ENCODE assay signal across 11 mouse cellular contexts in genomic region chr1:40059122-40059774, GRCm38 (mm10). TPM values are rescaled to one million over a fixed set of nuclear protein-coding genes. Genes with fewer than 3 reads are reported as not detected.
DNase-seq lines count a peak whose midpoint lies in the region; ATAC-seq and TF ChIP-seq lines count a peak whose summit lies in the region.
"Had no signal": no experiment of that assay in that cellular context is flagged by ENCODE, and none has a peak within 500 bp of the region (broad histone marks: within the 10 kb centered on the region; RNA-seq: fewer than 3 reads in every experiment).

No protein-coding gene starts in this region.

- no peaks in the 10 kb centered on the region for H3K36me3 ChIP-seq in lung, embryonic 14.5 days (ENCODE audit: insufficient read depth)
- H3K36me3 ChIP-seq in lung, postnatal 0 days (ENCODE audit: insufficient read depth, low read length), result no peaks in the 10 kb centered on the region
- H3K36me3 ChIP-seq in stomach, postnatal 0 days (ENCODE audit: control insufficient read depth, insufficient read depth, low read length), result no peaks in the 10 kb centered on the region
- no peaks in the 10 kb centered on the region for H3K36me3 ChIP-seq in kidney, adult 2 months (ENCODE audit: control insufficient read depth, insufficient read depth, low read length)
- H3K36me3 ChIP-seq: heart, embryonic 15.5 days had no signal

- H3K4me1 ChIP-seq in lung, embryonic 14.5 days (ENCODE audit: insufficient read depth), result no peaks in the 10 kb centered on the region
- H3K4me1 ChIP-seq in lung, adult 2 months (ENCODE audit: control insufficient read depth, insufficient read depth, low read length), result no peaks in the 10 kb centered on the region
- H3K4me1 ChIP-seq in lung, postnatal 0 days (ENCODE audit: insufficient read depth, low read depth, low read length), result no peaks in the 10 kb centered on the region
- peaks cover 2% of the 10 kb centered on the region; the same call in 1 of the 2 replicates for H3K4me1 ChIP-seq in stomach, postnatal 0 days (replicated peaks; ENCODE audit: control insufficient read depth, insufficient read depth)
- no peaks in the 10 kb centered on the region for H3K4me1 ChIP-seq in kidney, adult 2 months (ENCODE audit: control insufficient read depth, insufficient read depth, low read length)

- H3K9me3 ChIP-seq in lung, embryonic 14.5 days (ENCODE audit: low read depth, low read length), result no peaks in the 10 kb centered on the region
- H3K9me3 ChIP-seq in lung, postnatal 0 days (ENCODE audit: low read length), result no peaks in the 10 kb centered on the region
- no peaks in the 10 kb centered on the region for H3K9me3 ChIP-seq in stomach, postnatal 0 days (ENCODE audit: control insufficient read depth, low read length)
- H3K9me3 ChIP-seq: heart, embryonic 15.5 days had no signal

- ATAC-seq in lung, embryonic 14.5 days (ENCODE audit: insufficient read depth), result no peak
- ATAC-seq in lung, postnatal 0 days, result peak; percentile 58
- ATAC-seq in stomach, postnatal 0 days (ENCODE audit: low FRiP score, low TSS enrichment), result peak; percentile 61; the same call in 1 of the 2 replicates

- 69% methylated on average over 4 of the region's 4 CpGs for WGBS in lung, embryonic 14.5 days
- 57% methylated on average over 4 of the region's 4 CpGs for WGBS in lung, adult 2 months
- WGBS in lung, postnatal 0 days, result 60% methylated on average over 4 of the region's 4 CpGs
- 49% methylated on average over 4 of the region's 4 CpGs for WGBS in stomach, postnatal 0 days
- 75% methylated on average over 4 of the region's 4 CpGs for WGBS in kidney, adult 2 months

- H3K4me3 ChIP-seq in lung, embryonic 14.5 days (ENCODE audit: low read depth, low read length), result no peak overlapping the region
- H3K4me3 ChIP-seq in lung, adult 2 months (replicated peaks; ENCODE audit: extremely low read depth, low read depth, low read length), result no peak overlapping the region
- no peak overlapping the region for H3K4me3 ChIP-seq in lung, postnatal 0 days (ENCODE audit: low read depth, low read length)
- H3K4me3 ChIP-seq in stomach, postnatal 0 days (ENCODE audit: low read depth, low read length), result no peak overlapping the region
- H3K4me3 ChIP-seq in kidney, adult 2 months (ENCODE audit: insufficient read depth, low read depth, low read length), result no peak overlapping the region
- H3K4me3 ChIP-seq: heart, embryonic 15.5 days had no signal

- no peak overlapping the region for H3K9ac ChIP-seq in lung, embryonic 14.5 days
- H3K9ac ChIP-seq in lung, postnatal 0 days (replicated peaks; ENCODE audit: low read depth), result no peak overlapping the region
- no peak overlapping the region for H3K9ac ChIP-seq in stomach, postnatal 0 days (ENCODE audit: low read length)
- H3K9ac ChIP-seq: heart, embryonic 15.5 days had no signal

- TF ChIP-seq POLR2A in lung, adult 2 months (IDR thresholded peaks at IDR 0.05; ENCODE audit: borderline replicate concordance, extremely low read depth, low read depth, low read length), result no peak
- no peak for TF ChIP-seq POLR2A in kidney, adult 2 months (IDR thresholded peaks at IDR 0.05; ENCODE audit: low read depth, low read length)

- TF ChIP-seq EP300 in lung, postnatal 0 days (IDR thresholded peaks at IDR 0.05), result no peak
- no peak for TF ChIP-seq EP300 in stomach, postnatal 0 days (optimal IDR thresholded peaks at IDR 0.05)

- H3K4me2 ChIP-seq in lung, embryonic 14.5 days, result no peak overlapping the region
- H3K4me2 ChIP-seq in lung, postnatal 0 days (replicated peaks; ENCODE audit: low read depth, low read length), result no peak overlapping the region
- H3K4me2 ChIP-seq in stomach, postnatal 0 days (replicated peaks; ENCODE audit: low read depth), result no peak overlapping the region
- H3K4me2 ChIP-seq: heart, embryonic 15.5 days had no signal

- H3K27me3 ChIP-seq in lung, embryonic 14.5 days (ENCODE audit: insufficient read depth, low read length), result no peaks in the 10 kb centered on the region
- H3K27me3 ChIP-seq in lung, postnatal 0 days (replicated peaks; ENCODE audit: insufficient read depth, low read length), result no peaks in the 10 kb centered on the region
- no peaks in the 10 kb centered on the region for H3K27me3 ChIP-seq in stomach, postnatal 0 days (ENCODE audit: control insufficient read depth, insufficient read depth, low read length)
- no peaks in the 10 kb centered on the region for H3K27me3 ChIP-seq in kidney, adult 2 months (replicated peaks; ENCODE audit: control insufficient read depth, insufficient read depth, low read length)
- H3K27me3 ChIP-seq: heart, embryonic 15.5 days had no signal

- peak; percentile 33 for DNase-seq in lung, embryonic 14.5 days
- DNase-seq in lung, adult 2 months, result no peak
- peak; percentile 25 for DNase-seq in heart, adult 8-10 months (ENCODE audit: low spot score)
- peak; percentile 58 for DNase-seq in lung, postnatal 0 days (ENCODE audit: low spot score)
- no peak for DNase-seq in stomach, postnatal 0 days (ENCODE audit: low spot score)
- DNase-seq in thymus, postnatal 36 days, result no peak
- no peak for DNase-seq in T-cell, adult 2 months (ENCODE audit: low spot score)
- DNase-seq in kidney, adult 2 months, result no peak
- DNase-seq: kidney, adult 11 months; right cerebral cortex, adult 18-20 months had no signal

- H3K27ac ChIP-seq in lung, embryonic 14.5 days (ENCODE audit: low read depth), result no peak overlapping the region
- no peak overlapping the region for H3K27ac ChIP-seq in lung, postnatal 0 days (ENCODE audit: low read length)
- 0 out of 2 replicates have a peak overlapping the region, but pooled peaks have one; percentile 24 for H3K27ac ChIP-seq in stomach, postnatal 0 days (replicated peaks)
- H3K27ac ChIP-seq in kidney, adult 2 months (ENCODE audit: insufficient read depth, low read depth, low read length), result no peak overlapping the region
- H3K27ac ChIP-seq: heart, embryonic 15.5 days had no signal

- no peak for TF ChIP-seq CTCF in lung, embryonic 14.5 days (IDR thresholded peaks at IDR 0.05; ENCODE audit: low read depth)
- no peak for TF ChIP-seq CTCF in lung, adult 2 months (IDR thresholded peaks at IDR 0.05; ENCODE audit: insufficient read depth, low read length)
- TF ChIP-seq CTCF in lung, postnatal 0 days (IDR thresholded peaks at IDR 0.05), result no peak
- no peak for TF ChIP-seq CTCF in stomach, postnatal 0 days (IDR thresholded peaks at IDR 0.05; ENCODE audit: low read depth)
- no peak for TF ChIP-seq CTCF in kidney, adult 2 months (conservative IDR thresholded peaks at IDR 0.05; ENCODE audit: insufficient read depth, insufficient read length, low read depth, low read length)

RNA-seq across cellular contexts. Expression of gene Il1r2, which starts 14.6 kb away (rescaled TPM):
- polyA plus RNA-seq in lung, embryonic 14.5 days (2014; fragmentation: Nextera tagmentation; extraction: Ambion mirVana), result 0.47 and 0.80 TPM in 2 replicates
- polyA plus RNA-seq in lung, adult 2 months (2012; rRNA removed), result 0.80 and 4.7 TPM in 2 replicates
- not detected for total RNA-seq in heart, adult 8-10 months (2022)
- 1.8 and 3.9 TPM in 2 replicates for polyA plus RNA-seq in lung, postnatal 0 days (2015; fragmentation: Nextera tagmentation; extraction: Ambion mirVana)
- 18.7 and 25.9 TPM in 2 replicates for polyA plus RNA-seq in stomach, postnatal 0 days (2015; fragmentation: Nextera tagmentation; extraction: Ambion mirVana)
- polyA plus RNA-seq in kidney, adult 2 months (2012; rRNA removed), result 0.12 and 0.38 TPM in 2 replicates

Comparison
In these comparisons a context has a peak if more than half of its experiments do, and no peak if none do; other contexts are left out.
1. DNase-seq: peak in lung, embryonic 14.5 days (single experiment), heart, adult 8-10 months (single experiment) and lung, postnatal 0 days (single experiment); none in lung, adult 2 months (single experiment), stomach, postnatal 0 days (single experiment), thymus, postnatal 36 days (0 of 2), T-cell, adult 2 months (single experiment) and kidney, adult 2 months (single experiment).